Mouse (Mus musculus) ZHBTc4 (cell line): ENCODE results near the gene Kdm2a.

Experiments
- DNase-seq: peaks from one replicate; pipeline ENCODE4 v3.0.0-alpha.2; 2011; ENCODE audit warnings: low read depth, low spot score

The Kdm2a gene

GRCm38 (mm10) chr19:4397798-4398629 lies at the start of gene Kdm2a:
TSS of gene Kdm2a (minus strand) at chr19:4398285.
- DNase-seq = peak; percentile 66

GRCm38 (mm10) chr19:4447445-4447844 lies 49.4 kb upstream of the Kdm2a start:
- no peak for DNase-seq

GRCm38 (mm10) chr19:4446661-4447420 lies 48.8 kb upstream of the Kdm2a start:
- no peak for DNase-seq

GRCm38 (mm10) chr19:4442408-4442807 lies 44.3 kb upstream of the Kdm2a start:
- peak; percentile 68 for DNase-seq

GRCm38 (mm10) chr19:4441621-4442161 lies 43.6 kb upstream of the Kdm2a start:
- no peak for DNase-seq

GRCm38 (mm10) chr19:4441090-4441591 lies 43.1 kb upstream of the Kdm2a start:
- DNase-seq = peak; percentile 67

- peak; percentile 76 for DNase-seq
These were observed 42.1 kb upstream of the Kdm2a start for GRCm38 (mm10) chr19:4440222-4440621.

GRCm38 (mm10) chr19:4439161-4439801 lies 41.2 kb upstream of the Kdm2a start, which contains the start of gene Rhod:
TSS of gene Rhod (minus strand) at chr19:4439432.
- DNase-seq = peak; percentile 78

- peak; percentile 33 for DNase-seq
These were observed 40.7 kb upstream of the Kdm2a start for GRCm38 (mm10) chr19:4438791-4439160.

GRCm38 (mm10) chr19:4437886-4438285 lies 39.8 kb upstream of the Kdm2a start:
- DNase-seq = no peak

GRCm38 (mm10) chr19:4436254-4436653 lies 38.2 kb upstream of the Kdm2a start:
- no peak for DNase-seq

- no peak for DNase-seq
These were observed 36.9 kb upstream of the Kdm2a start for GRCm38 (mm10) chr19:4434999-4435398.

GRCm38 (mm10) chr19:4433756-4434155 lies 35.7 kb upstream of the Kdm2a start:
- DNase-seq = no peak

- no peak for DNase-seq
These were observed 32.1 kb upstream of the Kdm2a start for GRCm38 (mm10) chr19:4430091-4430620.

GRCm38 (mm10) chr19:4425610-4426366 lies 27.7 kb upstream of the Kdm2a start:
- DNase-seq = peak; percentile 92

- no peak for DNase-seq
These were observed 24.9 kb upstream of the Kdm2a start for GRCm38 (mm10) chr19:4423021-4423420.

- DNase-seq = no peak
These were observed 24.5 kb upstream of the Kdm2a start for GRCm38 (mm10) chr19:4422581-4422980.

GRCm38 (mm10) chr19:4420153-4420910 lies 22.2 kb upstream of the Kdm2a start:
- DNase-seq = no peak

GRCm38 (mm10) chr19:4419711-4420110 lies 21.6 kb upstream of the Kdm2a start:
- DNase-seq = no peak

GRCm38 (mm10) chr19:4417713-4418112 lies 19.6 kb upstream of the Kdm2a start:
- no peak for DNase-seq
